Mouse (Mus musculus): Measurements from ENCODE around the gene Dnajc16.

- TF ChIP-seq GATA1 (IDR thresholded peaks at IDR 0.05; ENCODE audit: low read length) = no peak
- no peak for TF ChIP-seq TAL1 (IDR thresholded peaks at IDR 0.05; ENCODE audit: low read length)
Observed at GRCm38 (mm10) chr4:141819316-141819715, 28.6 kb upstream of the Dnajc16 start.

Measured in erythroblast, embryonic 14.5 days (primary cell).